Mouse (Mus musculus): ENCODE data around the gene Kbtbd4. TPM values are rescaled to one million over a fixed set of nuclear protein-coding genes. Genes with fewer than 3 reads are reported as not detected.

The Kbtbd4 gene
- polyA plus RNA-seq, 1 experiment from 2014 or later, result 49.8 TPM

GRCm38 (mm10) chr2:90939750-90940149 lies 35.2 kb downstream of the Kbtbd4 start:
- peak overlapping the region; percentile 98 for H3K27ac ChIP-seq
- peak; percentile 66 for ATAC-seq (ENCODE audit: low FRiP score)
- H3K4me3 ChIP-seq, result peak overlapping the region; percentile 96
- H3K4me1 ChIP-seq, result peaks cover 26% of the 10 kb centered on the region
- no peaks in the 10 kb centered on the region for H3K36me3 ChIP-seq
- peak overlapping the region; percentile 67 for H3K4me2 ChIP-seq (replicated peaks)
- no peaks in the 10 kb centered on the region for H3K9me3 ChIP-seq (replicated peaks)
- no peaks in the 10 kb centered on the region for H3K27me3 ChIP-seq
- WGBS, result 50% methylated on average over 8 of the region's 8 CpGs
- H3K9ac ChIP-seq, result peak overlapping the region; percentile 97

GRCm38 (mm10) chr2:90940233-90941229 lies 36.0 kb downstream of the Kbtbd4 start, which contains the start of gene Celf1:
Gene Celf1 (plus strand): TSS chr2:90940382.
- under 1% methylated on average over 99 of the region's 113 CpGs for WGBS
- peak; percentile 95 for ATAC-seq (ENCODE audit: low FRiP score)

GRCm38 (mm10) chr2:90941744-90942143 lies 37.2 kb downstream of the Kbtbd4 start:
- no peak overlapping the region for H3K9ac ChIP-seq
- WGBS, result 52% methylated on average over 2 of the region's 2 CpGs
- peaks cover 26% of the 10 kb centered on the region for H3K4me1 ChIP-seq
- H3K9me3 ChIP-seq (replicated peaks), result no peaks in the 10 kb centered on the region
- no peak for ATAC-seq (ENCODE audit: low FRiP score)
- H3K4me2 ChIP-seq (replicated peaks), result peak overlapping the region; percentile 67
- H3K27me3 ChIP-seq, result no peaks in the 10 kb centered on the region
- H3K4me3 ChIP-seq, result peak overlapping the region; percentile 96
- no peaks in the 10 kb centered on the region for H3K36me3 ChIP-seq
- no peak overlapping the region for H3K27ac ChIP-seq

More at GRCm38 (mm10) chr2:90940233-90941229, 36.0 kb downstream of the Kbtbd4 start, which contains the start of gene Celf1:
- peak within 1 kb of the TSS; percentile 67 for H3K4me2 ChIP-seq (replicated peaks)
- no peaks in the 10 kb centered on the region for H3K36me3 ChIP-seq
- peak within 1 kb of the TSS; percentile 96 for H3K4me3 ChIP-seq
- H3K27ac ChIP-seq, result peak within 1 kb of the TSS; percentile 98
- H3K27me3 ChIP-seq, result no peaks in the 10 kb centered on the region
- H3K9ac ChIP-seq, result peak within 1 kb of the TSS; percentile 97
- no peaks in the 10 kb centered on the region for H3K9me3 ChIP-seq (replicated peaks)
- H3K4me1 ChIP-seq, result peaks cover 26% of the 10 kb centered on the region

GRCm38 (mm10) chr2:90950149-90950548 lies 45.6 kb downstream of the Kbtbd4 start:
- Histone ChIP-seq H3K4me1 (peaks cover 5% of the 10 kb centered on the region), H3K4me3 (no peak overlapping the region), H3K27me3 (no peaks in the 10 kb centered on the region), H3K36me3 (peaks cover 3% of the 10 kb centered on the region; the same call in 1 of the 2 replicates), H3K27ac (no peak overlapping the region), H3K4me2 (replicated peaks) (no peak overlapping the region), H3K9ac (no peak overlapping the region), H3K9me3 (replicated peaks) (no peaks in the 10 kb centered on the region)
- ATAC-seq (ENCODE audit: low FRiP score), result no peak
- 90% methylated on average over 5 of the region's 5 CpGs for WGBS

GRCm38 (mm10) chr2:90950582-90951194 lies 46.1 kb downstream of the Kbtbd4 start:
- no peak overlapping the region for H3K27ac ChIP-seq
- peak; percentile 56; the same call in 1 of the 2 replicates for ATAC-seq (ENCODE audit: low FRiP score)
- H3K4me3 ChIP-seq, result no peak overlapping the region
- H3K36me3 ChIP-seq, result peaks cover 3% of the 10 kb centered on the region; the same call in 1 of the 2 replicates
- H3K9me3 ChIP-seq (replicated peaks), result no peaks in the 10 kb centered on the region
- H3K4me2 ChIP-seq (replicated peaks), result no peak overlapping the region
- H3K9ac ChIP-seq, result no peak overlapping the region
- H3K4me1 ChIP-seq, result peaks cover 8% of the 10 kb centered on the region
- no peaks in the 10 kb centered on the region for H3K27me3 ChIP-seq

GRCm38 (mm10) chr2:90953461-90953860 lies 48.9 kb downstream of the Kbtbd4 start:
- WGBS, result 74% methylated on average over 3 of the region's 3 CpGs
- Histone ChIP-seq H3K27me3 (no peaks in the 10 kb centered on the region), H3K36me3 (no peaks in the 10 kb centered on the region; the same call in 1 of the 2 replicates), H3K27ac (no peak overlapping the region), H3K4me2 (replicated peaks) (no peak overlapping the region), H3K9me3 (replicated peaks) (no peaks in the 10 kb centered on the region), H3K9ac (no peak overlapping the region), H3K4me1 (peaks cover 16% of the 10 kb centered on the region), H3K4me3 (no peak overlapping the region)
- no peak for ATAC-seq (ENCODE audit: low FRiP score)

- WGBS, result 22% methylated on average over 1 of the region's 1 CpGs
- Histone ChIP-seq H3K4me2 (replicated peaks) (no peak overlapping the region), H3K9me3 (replicated peaks) (no peaks in the 10 kb centered on the region), H3K27me3 (no peaks in the 10 kb centered on the region), H3K4me3 (no peak overlapping the region), H3K36me3 (no peaks in the 10 kb centered on the region), H3K27ac (no peak overlapping the region), H3K9ac (no peak overlapping the region), H3K4me1 (peaks cover 16% of the 10 kb centered on the region)
- ATAC-seq (ENCODE audit: low FRiP score), result 0 out of 2 replicates have a peak, but pooled peaks have one; percentile 60
Measured at GRCm38 (mm10) chr2:90956053-90956452, 51.5 kb downstream of the Kbtbd4 start.

GRCm38 (mm10) chr2:90958856-90959255 lies 54.3 kb downstream of the Kbtbd4 start:
- Histone ChIP-seq H3K9me3 (replicated peaks) (no peaks in the 10 kb centered on the region), H3K27me3 (no peaks in the 10 kb centered on the region), H3K27ac (no peak overlapping the region), H3K36me3 (no peaks in the 10 kb centered on the region), H3K4me3 (no peak overlapping the region), H3K4me1 (peaks cover 14% of the 10 kb centered on the region), H3K4me2 (replicated peaks) (no peak overlapping the region), H3K9ac (no peak overlapping the region)
- ATAC-seq (ENCODE audit: low FRiP score), result no peak
- WGBS, result 94% methylated on average over 3 of the region's 3 CpGs

- 92% methylated on average over 2 of the region's 2 CpGs for WGBS
- no peak overlapping the region for H3K9ac ChIP-seq
- H3K4me3 ChIP-seq, result no peak overlapping the region
- peaks cover 16% of the 10 kb centered on the region for H3K4me1 ChIP-seq
- H3K27ac ChIP-seq, result no peak overlapping the region
- H3K9me3 ChIP-seq (replicated peaks), result no peaks in the 10 kb centered on the region
- H3K27me3 ChIP-seq, result no peaks in the 10 kb centered on the region
- no peak for ATAC-seq (ENCODE audit: low FRiP score)
- no peaks in the 10 kb centered on the region for H3K36me3 ChIP-seq
- no peak overlapping the region for H3K4me2 ChIP-seq (replicated peaks)
Measured at GRCm38 (mm10) chr2:90960012-90960411, 55.5 kb downstream of the Kbtbd4 start.

Other genes with a start within 250 kb of the Kbtbd4 start
- 40.5 and 43.0 TPM in 2 replicates for gene Nup160, start 227.5 kb upstream of the Kbtbd4 start, polyA plus RNA-seq (2016; fragmentation: Nextera tagmentation; extraction: Ambion mirVana)
- 150 and 168 TPM in 2 replicates for gene Fnbp4, start 159.4 kb upstream of the Kbtbd4 start, polyA plus RNA-seq (2016; fragmentation: Nextera tagmentation; extraction: Ambion mirVana)
- 1.4 and 2.1 TPM in 2 replicates for gene Agbl2, start 122.0 kb upstream of the Kbtbd4 start, polyA plus RNA-seq (2016; fragmentation: Nextera tagmentation; extraction: Ambion mirVana)
- gene Mtch2, start 57.6 kb upstream of the Kbtbd4 start, polyA plus RNA-seq (2016; fragmentation: Nextera tagmentation; extraction: Ambion mirVana), result 209 TPM in 2 replicates
- gene C1qtnf4, start 18.9 kb upstream of the Kbtbd4 start, polyA plus RNA-seq (2016; fragmentation: Nextera tagmentation; extraction: Ambion mirVana), result 55.5 and 58.3 TPM in 2 replicates
- gene Ndufs3, start 87 bp downstream of the Kbtbd4 start, polyA plus RNA-seq (2016; fragmentation: Nextera tagmentation; extraction: Ambion mirVana), result 182 and 188 TPM in 2 replicates
- 146 and 151 TPM in 2 replicates for gene Celf1, start 35.6 kb downstream of the Kbtbd4 start, polyA plus RNA-seq (2016; fragmentation: Nextera tagmentation; extraction: Ambion mirVana)
- 2.5 and 4.1 TPM in 2 replicates for gene Rapsn, start 130.9 kb downstream of the Kbtbd4 start, polyA plus RNA-seq (2016; fragmentation: Nextera tagmentation; extraction: Ambion mirVana)
- gene Psmc3, start 149.3 kb downstream of the Kbtbd4 start, polyA plus RNA-seq (2016; fragmentation: Nextera tagmentation; extraction: Ambion mirVana), result 274 and 282 TPM in 2 replicates
- 32.6 and 36.1 TPM in 2 replicates for gene Slc39a13, start 165.7 kb downstream of the Kbtbd4 start, polyA plus RNA-seq (2016; fragmentation: Nextera tagmentation; extraction: Ambion mirVana)
- 4.2 and 4.6 TPM in 2 replicates for gene Spi1, start 177.7 kb downstream of the Kbtbd4 start, polyA plus RNA-seq (2016; fragmentation: Nextera tagmentation; extraction: Ambion mirVana)
- gene Mybpc3, start 213.4 kb downstream of the Kbtbd4 start, polyA plus RNA-seq (2016; fragmentation: Nextera tagmentation; extraction: Ambion mirVana), result 0.28 and 0.30 TPM in 2 replicates

Data from hindbrain, embryonic 12.5 days (tissue).